Mouse (Mus musculus) liver, embryonic 14.5 days (tissue): Measurements from ENCODE around the gene Pdhb.

Source experiments
- CTCF ChIP-seq: IDR thresholded peaks from 2 replicates; pipeline ENCODE4 v1.5.1; 2016; ENCODE audit warnings: antibody characterized with exemption, low read depth, control low read depth
- EP300 ChIP-seq: IDR thresholded peaks from 2 replicates; pipeline ENCODE4 v1.6.1; 2016; ENCODE audit warnings: antibody characterized with exemption, low read depth

DNA sequence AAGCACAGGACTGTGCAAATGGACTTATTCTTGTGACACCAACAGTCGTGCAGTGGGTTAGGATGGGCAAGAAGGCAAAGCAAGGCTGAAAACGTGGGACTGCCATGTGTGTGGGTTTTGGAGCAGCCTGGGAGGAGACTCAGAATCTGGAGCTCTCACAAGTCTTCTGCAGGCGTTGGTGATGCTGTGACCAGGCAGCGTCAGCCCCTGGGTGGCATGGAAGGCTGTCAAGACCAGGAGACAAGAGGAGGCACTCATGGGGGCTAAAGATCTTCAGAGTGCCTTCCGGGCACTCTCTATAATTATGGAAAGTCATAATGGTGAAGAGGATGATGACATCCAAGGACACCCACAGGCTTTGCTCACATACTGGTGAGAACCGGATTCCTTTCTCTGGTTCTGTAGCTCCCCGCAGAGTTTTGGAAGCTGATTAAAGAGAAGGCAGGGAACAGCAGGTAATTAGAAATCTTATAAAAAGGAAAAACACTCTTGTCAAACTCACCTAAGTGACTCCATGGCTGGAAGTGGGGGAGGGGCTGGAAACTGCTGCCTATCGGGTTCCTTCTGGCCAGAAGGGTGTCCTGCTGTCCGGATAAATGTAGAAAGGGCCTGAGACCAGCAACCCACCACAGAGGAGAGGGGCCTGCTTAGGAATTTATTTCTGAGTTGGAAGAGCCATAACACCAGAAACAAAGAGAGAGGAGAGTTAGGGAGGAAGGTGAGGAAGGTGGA, 33.5 kb upstream of the Pdhb start:
- TF ChIP-seq CTCF (no peak), EP300 (no peak)
